Mouse (Mus musculus) neural tube, embryonic 12.5 days (tissue): Measurements from ENCODE around the gene Elmo2. TPM values are rescaled to one million over a fixed set of nuclear protein-coding genes. Genes with fewer than 3 reads are reported as not detected.

Experiments
- ATAC-seq: fragments of 200-750 bp; cut with Nextera tagmentation; 2 replicates; pipeline ENCODE4 v1.8.0; 2017; ENCODE audit warnings: low read depth, mild to moderate bottlenecking, moderate TSS enrichment, moderate library complexity; ENCODE audit not compliant: low FRiP score
- H3K27ac ChIP-seq: fragments of 300-500 bp; sonication (generic); 2 replicates; pipeline ENCODE4 v1.5.1; 2016
- H3K27me3 ChIP-seq: fragments of 300-500 bp; sonication (generic); replicated peaks from 2 replicates; pipeline ENCODE4 v1.6.1; 2016; ENCODE audit warnings: mild to moderate bottlenecking
- H3K36me3 ChIP-seq: fragments of 300-500 bp; sonication (generic); 2 replicates; pipeline ENCODE4 v1.6.1; 2016; ENCODE audit warnings: mild to moderate bottlenecking
- H3K4me1 ChIP-seq: fragments of 300-500 bp; sonication (generic); 2 replicates; pipeline ENCODE4 v1.6.1; 2016
- H3K4me2 ChIP-seq: fragments of 300-500 bp; sonication (generic); replicated peaks from 2 replicates; pipeline ENCODE4 v1.6.1; 2016; ENCODE audit warnings: mild to moderate bottlenecking
- H3K4me3 ChIP-seq: fragments of 300-500 bp; sonication (generic); 2 replicates; pipeline ENCODE4 v1.5.1; 2016
- H3K9ac ChIP-seq: fragments of 300-500 bp; sonication (generic); 2 replicates; pipeline ENCODE4 v1.6.1; 2016; ENCODE audit warnings: mild to moderate bottlenecking
- H3K9me3 ChIP-seq: fragments of 300-500 bp; sonication (generic); 2 replicates; pipeline ENCODE4 v1.6.1; 2016; ENCODE audit warnings: mild to moderate bottlenecking
- WGBS: fragments of 180-500 bp; shearing (Covaris S2); methylation state at CpG from one replicate; pipeline ENCODE4 v1.1.7; 2016; 5-methylcytosine and 5-hydroxymethylcytosine counted together
- polyA plus RNA-seq: library from polyadenylated mRNA; unstranded; fragments of >200 nt; fragmentation: Nextera tagmentation; extraction: Ambion mirVana; gene quantifications from 2 replicates; pipeline ENCODE4 v1.2.1, GENCODE M21; 2016

The Elmo2 gene
- polyA plus RNA-seq, 1 experiment from 2014 or later, result 87.0 TPM

DNA sequence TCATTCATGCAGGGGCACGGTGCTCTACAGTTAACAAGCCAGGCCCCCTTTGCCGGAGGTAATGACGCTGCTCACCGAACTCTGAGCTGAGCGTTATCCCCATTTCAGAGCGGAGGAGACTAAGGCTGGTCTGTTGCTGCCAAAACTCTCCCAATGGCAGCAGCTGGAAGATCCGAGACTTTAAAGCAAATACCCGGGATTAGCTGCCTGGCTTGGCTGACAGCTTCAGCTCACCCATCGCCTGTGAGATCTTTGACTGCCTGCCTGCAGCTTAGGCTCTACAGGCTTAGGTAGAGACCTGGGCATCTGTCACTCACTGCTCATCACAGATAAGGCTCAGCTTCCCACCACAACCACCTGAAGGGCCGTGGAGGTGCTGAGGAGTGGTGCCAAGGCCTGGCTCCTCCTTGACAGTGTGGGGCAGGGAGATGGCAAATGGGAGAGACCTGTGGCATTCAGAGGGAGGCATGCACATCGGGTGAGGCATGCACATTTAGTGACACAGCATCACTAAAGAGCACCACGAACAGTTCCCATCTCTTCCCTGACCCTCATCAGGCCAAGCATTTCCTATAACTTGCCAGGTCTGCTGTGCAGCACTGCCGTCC lies 15.4 kb downstream of the Elmo2 start:
- Histone ChIP-seq H3K4me3 (no peak overlapping the region), H3K9me3 (no peaks in the 10 kb centered on the region), H3K36me3 (peaks cover 82% of the 10 kb centered on the region), H3K4me1 (peaks cover 28% of the 10 kb centered on the region), H3K4me2 (no peak overlapping the region), H3K27me3 (peaks cover 21% of the 10 kb centered on the region), H3K9ac (no peak overlapping the region), H3K27ac (no peak overlapping the region)
- no peak for ATAC-seq
- 58% methylated on average over 13 of the region's 13 CpGs for WGBS

DNA sequence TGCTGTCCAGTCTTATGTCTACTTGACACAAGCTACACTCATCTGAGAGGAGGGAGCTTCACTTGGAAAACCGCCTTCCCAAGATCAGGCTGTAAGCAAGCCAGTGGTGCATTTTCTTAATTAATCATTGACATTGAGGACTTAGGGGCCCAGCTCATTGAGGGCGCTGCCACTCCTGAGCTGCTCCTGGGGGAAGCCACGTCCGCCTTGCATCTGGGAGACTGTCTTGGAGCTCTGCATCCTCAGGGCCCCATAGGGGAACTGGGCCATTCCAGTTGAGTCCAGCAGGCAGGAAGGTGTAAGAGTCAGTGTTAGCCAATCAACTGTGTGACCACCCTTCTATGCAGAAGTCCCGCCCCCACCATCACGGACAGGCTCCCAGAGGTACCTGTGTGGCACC lies 18.5 kb downstream of the Elmo2 start:
- Histone ChIP-seq H3K4me3 (no peak overlapping the region), H3K9me3 (no peaks in the 10 kb centered on the region), H3K27me3 (0 out of 2 replicates have a peak, but pooled peaks cover 5% of the 10 kb centered on the region), H3K36me3 (peaks cover 79% of the 10 kb centered on the region), H3K9ac (no peak overlapping the region), H3K4me2 (no peak overlapping the region), H3K27ac (no peak overlapping the region), H3K4me1 (peaks cover 20% of the 10 kb centered on the region; the same call in 1 of the 2 replicates)
- WGBS, result 94% methylated on average over 6 of the region's 6 CpGs
- no peak for ATAC-seq

GRCm38 (mm10) chr2:165305438-165305837 lies 20.8 kb downstream of the Elmo2 start:
- H3K36me3 ChIP-seq, result peaks cover 86% of the 10 kb centered on the region

DNA sequence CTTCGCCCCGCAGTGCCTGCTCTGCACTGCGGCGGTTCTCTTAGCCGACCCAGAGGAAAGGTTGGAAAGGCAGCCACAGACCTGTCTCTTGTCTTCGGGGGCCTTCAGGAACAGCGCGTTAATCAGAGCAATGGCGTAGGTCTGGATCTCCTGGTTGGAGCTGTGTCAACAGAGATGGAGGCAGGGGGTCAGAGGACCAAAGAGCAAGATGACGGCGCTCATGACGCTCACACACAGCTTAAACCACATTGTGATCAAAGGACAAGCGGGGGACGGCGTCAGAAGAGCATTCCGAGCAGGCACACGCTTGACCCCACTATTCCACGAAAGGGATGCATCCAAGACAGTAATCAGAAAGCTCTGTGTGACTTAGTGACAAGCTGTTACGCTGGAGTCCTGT lies 21.5 kb downstream of the Elmo2 start:
- no peaks in the 10 kb centered on the region for H3K4me1 ChIP-seq
- H3K36me3 ChIP-seq, result peaks cover 84% of the 10 kb centered on the region
- H3K9me3 ChIP-seq, result no peaks in the 10 kb centered on the region
- H3K27me3 ChIP-seq, result no peaks in the 10 kb centered on the region
- H3K4me2 ChIP-seq, result no peak overlapping the region
- H3K27ac ChIP-seq, result no peak overlapping the region
- WGBS, result 86% methylated on average over 19 of the region's 19 CpGs
- no peak for ATAC-seq
- no peak overlapping the region for H3K4me3 ChIP-seq
- H3K9ac ChIP-seq, result no peak overlapping the region

More at GRCm38 (mm10) chr2:165305438-165305837, 20.8 kb downstream of the Elmo2 start:
- H3K9ac ChIP-seq, result no peak overlapping the region
- no peak for ATAC-seq
- H3K4me1 ChIP-seq, result 0 out of 2 replicates have a peak, but pooled peaks cover 4% of the 10 kb centered on the region
- no peak overlapping the region for H3K4me2 ChIP-seq
- H3K9me3 ChIP-seq, result no peaks in the 10 kb centered on the region
- WGBS, result 94% methylated on average over 8 of the region's 8 CpGs
- no peaks in the 10 kb centered on the region for H3K27me3 ChIP-seq
- H3K27ac ChIP-seq, result no peak overlapping the region
- H3K4me3 ChIP-seq, result no peak overlapping the region

DNA sequence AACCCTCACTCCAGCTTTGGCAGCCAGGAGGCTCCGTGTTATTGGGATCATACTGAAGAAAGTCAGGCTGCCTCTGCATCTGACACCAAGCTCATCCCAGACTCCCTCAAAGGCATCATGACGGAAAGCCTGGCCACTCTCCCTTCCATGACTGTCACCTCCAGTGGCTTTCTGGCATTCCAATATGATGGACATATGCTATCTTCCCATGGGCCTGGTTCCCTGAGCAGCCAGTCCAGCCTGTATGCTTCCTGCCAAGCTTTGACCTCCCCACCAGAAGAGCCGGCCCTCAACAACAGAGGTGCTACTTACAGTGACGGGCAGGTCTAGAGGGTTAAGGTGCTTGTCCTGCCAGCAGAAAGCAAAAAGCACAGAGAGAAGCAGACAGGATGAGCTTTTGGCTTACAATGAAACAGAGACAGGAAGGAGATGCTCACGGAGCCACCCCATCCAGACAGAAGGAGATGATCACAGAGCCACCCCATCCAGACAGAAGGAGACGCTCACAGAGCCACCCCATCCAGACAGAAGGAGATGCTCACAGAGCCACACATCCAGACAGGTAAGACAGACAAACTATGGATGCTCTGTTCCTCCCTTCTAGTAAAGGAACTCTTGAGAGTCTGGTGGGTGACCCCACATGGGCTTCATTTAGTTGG lies 22.8 kb downstream of the Elmo2 start:
- H3K4me3 ChIP-seq, result no peak overlapping the region
- H3K4me1 ChIP-seq, result no peaks in the 10 kb centered on the region
- WGBS, result 92% methylated on average over 6 of the region's 6 CpGs
- peaks cover 79% of the 10 kb centered on the region for H3K36me3 ChIP-seq
- H3K27ac ChIP-seq, result no peak overlapping the region
- no peak overlapping the region for H3K4me2 ChIP-seq
- no peaks in the 10 kb centered on the region for H3K9me3 ChIP-seq
- no peak for ATAC-seq
- H3K9ac ChIP-seq, result no peak overlapping the region
- H3K27me3 ChIP-seq, result no peaks in the 10 kb centered on the region

GRCm38 (mm10) chr2:165301409-165301808 lies 24.9 kb downstream of the Elmo2 start:
- Histone ChIP-seq H3K36me3 (peaks cover 83% of the 10 kb centered on the region), H3K9ac (no peak overlapping the region)

DNA sequence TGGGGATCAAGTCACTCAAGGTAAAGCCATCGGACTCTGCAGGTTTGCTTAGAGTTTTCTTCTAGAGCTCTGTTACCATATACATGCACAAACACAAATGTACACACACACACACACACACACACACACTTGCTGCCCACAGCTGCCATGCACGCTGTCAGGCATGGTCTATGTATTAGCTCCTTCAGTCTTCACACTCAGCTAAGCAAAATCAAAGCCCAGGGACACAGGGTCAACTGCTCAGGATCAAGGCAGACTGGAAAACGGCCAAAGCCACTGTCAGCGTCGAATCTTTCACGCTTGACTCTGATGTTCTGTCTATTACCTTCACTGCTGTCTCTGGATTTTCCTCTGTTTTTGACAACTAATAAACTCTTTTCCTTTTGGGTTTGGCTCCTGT lies 25.4 kb downstream of the Elmo2 start:
- Histone ChIP-seq H3K27me3 (no peaks in the 10 kb centered on the region), H3K36me3 (peaks cover 87% of the 10 kb centered on the region), H3K4me1 (no peaks in the 10 kb centered on the region), H3K9me3 (no peaks in the 10 kb centered on the region), H3K4me2 (no peak overlapping the region), H3K4me3 (no peak overlapping the region), H3K27ac (no peak overlapping the region), H3K9ac (no peak overlapping the region)
- ATAC-seq, result no peak
- WGBS, result 82% methylated on average over 6 of the region's 6 CpGs

More at GRCm38 (mm10) chr2:165301409-165301808, 24.9 kb downstream of the Elmo2 start:
- Histone ChIP-seq H3K27ac (no peak overlapping the region), H3K27me3 (no peaks in the 10 kb centered on the region), H3K4me2 (no peak overlapping the region), H3K4me1 (no peaks in the 10 kb centered on the region), H3K9me3 (no peaks in the 10 kb centered on the region), H3K4me3 (no peak overlapping the region)
- no peak for ATAC-seq
- WGBS, result 78% methylated on average over 3 of the region's 3 CpGs

GRCm38 (mm10) chr2:165300424-165300823 lies 25.9 kb downstream of the Elmo2 start:
- H3K27me3 ChIP-seq, result no peaks in the 10 kb centered on the region
- H3K9ac ChIP-seq, result no peak overlapping the region
- WGBS, result 91% methylated on average over 8 of the region's 8 CpGs
- ATAC-seq, result no peak
- H3K4me1 ChIP-seq, result no peaks in the 10 kb centered on the region
- no peak overlapping the region for H3K4me2 ChIP-seq
- H3K36me3 ChIP-seq, result peaks cover 90% of the 10 kb centered on the region
- H3K27ac ChIP-seq, result no peak overlapping the region
- H3K9me3 ChIP-seq, result no peaks in the 10 kb centered on the region
- no peak overlapping the region for H3K4me3 ChIP-seq

DNA sequence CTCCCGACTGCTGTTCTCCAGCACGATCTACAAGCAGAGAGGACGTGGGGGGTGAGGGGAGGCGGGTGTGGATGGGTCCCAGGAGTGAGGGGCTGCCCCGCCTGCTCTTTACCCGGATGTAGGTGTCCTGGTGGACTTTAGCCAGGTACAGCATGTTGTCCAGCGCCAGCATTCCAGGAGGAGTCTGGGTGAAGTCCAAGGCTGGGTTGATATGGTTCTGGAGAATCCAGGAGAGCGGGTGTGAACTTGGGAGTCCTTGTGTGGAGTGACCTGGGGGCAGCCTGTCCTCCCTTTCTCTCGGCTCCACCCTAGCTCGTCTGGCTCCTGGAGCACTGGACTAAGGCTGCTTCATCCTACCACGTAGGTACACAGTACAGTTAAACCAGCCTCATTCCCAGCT lies 28.9 kb downstream of the Elmo2 start:
- WGBS, result 93% methylated on average over 11 of the region's 11 CpGs
- Histone ChIP-seq H3K9ac (no peak overlapping the region), H3K4me1 (no peaks in the 10 kb centered on the region), H3K4me2 (no peak overlapping the region), H3K27me3 (no peaks in the 10 kb centered on the region), H3K9me3 (no peaks in the 10 kb centered on the region), H3K27ac (no peak overlapping the region), H3K36me3 (peaks cover 85% of the 10 kb centered on the region), H3K4me3 (no peak overlapping the region)
- no peak for ATAC-seq

DNA sequence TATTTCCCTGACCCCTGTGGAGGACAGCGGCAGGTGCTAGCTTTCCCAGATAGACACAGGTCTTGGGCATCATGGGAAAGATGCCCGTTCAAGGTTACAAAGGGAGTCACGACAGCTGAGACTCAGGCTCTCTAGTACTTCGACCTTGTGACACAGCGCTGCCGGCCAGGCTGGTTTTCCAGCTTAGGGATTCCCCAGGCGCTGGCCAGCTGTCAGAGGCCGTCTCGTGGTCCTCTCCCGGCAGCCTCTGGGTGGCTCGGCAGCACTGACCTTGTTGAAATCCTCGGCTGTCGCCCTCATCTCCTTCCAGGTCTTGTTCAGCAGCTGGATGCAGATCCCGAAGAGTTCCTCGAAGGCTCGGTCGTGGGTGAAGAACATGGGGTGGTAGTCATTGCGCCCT lies 29.7 kb downstream of the Elmo2 start:
- no peak overlapping the region for H3K4me3 ChIP-seq
- no peak overlapping the region for H3K9ac ChIP-seq
- H3K27me3 ChIP-seq, result no peaks in the 10 kb centered on the region
- no peaks in the 10 kb centered on the region for H3K4me1 ChIP-seq
- H3K27ac ChIP-seq, result no peak overlapping the region
- peaks cover 84% of the 10 kb centered on the region for H3K36me3 ChIP-seq
- WGBS, result 90% methylated on average over 18 of the region's 18 CpGs
- H3K9me3 ChIP-seq, result no peaks in the 10 kb centered on the region
- no peak overlapping the region for H3K4me2 ChIP-seq
- ATAC-seq, result no peak

- peak overlapping the region; percentile 90 for H3K4me2 ChIP-seq
- no peaks in the 10 kb centered on the region for H3K27me3 ChIP-seq
- no peak overlapping the region; the same call in 1 of the 2 replicates for H3K27ac ChIP-seq
- H3K36me3 ChIP-seq, result peaks cover 35% of the 10 kb centered on the region
- peaks cover 17% of the 10 kb centered on the region for H3K4me1 ChIP-seq
- H3K9me3 ChIP-seq, result no peaks in the 10 kb centered on the region
- H3K9ac ChIP-seq, result peak overlapping the region; percentile 58
- H3K4me3 ChIP-seq, result peak overlapping the region; percentile 60
- 70% methylated on average over 18 of the region's 18 CpGs for WGBS
- peak; percentile 60 for ATAC-seq
Observed at GRCm38 (mm10) chr2:165288315-165289031, 37.8 kb downstream of the Elmo2 start.

GRCm38 (mm10) chr2:165287202-165287984 lies 38.9 kb downstream of the Elmo2 start, which contains the start of gene Slc35c2:
TSS of gene Slc35c2 (minus strand) at chr2:165287869.
- H3K27ac ChIP-seq, result no peak within 1 kb of the TSS; the same call in 1 of the 2 replicates
- 1% methylated on average over 49 of the region's 49 CpGs for WGBS
- H3K4me3 ChIP-seq, result peak within 1 kb of the TSS; percentile 60
- peak; percentile 95 for ATAC-seq
- H3K4me1 ChIP-seq, result peaks cover 17% of the 10 kb centered on the region
- no peaks in the 10 kb centered on the region for H3K27me3 ChIP-seq
- peak within 1 kb of the TSS; percentile 58 for H3K9ac ChIP-seq
- peak within 1 kb of the TSS; percentile 90 for H3K4me2 ChIP-seq
- H3K36me3 ChIP-seq, result peaks cover 39% of the 10 kb centered on the region
- H3K9me3 ChIP-seq, result no peaks in the 10 kb centered on the region
